In the genomic region with DNA sequence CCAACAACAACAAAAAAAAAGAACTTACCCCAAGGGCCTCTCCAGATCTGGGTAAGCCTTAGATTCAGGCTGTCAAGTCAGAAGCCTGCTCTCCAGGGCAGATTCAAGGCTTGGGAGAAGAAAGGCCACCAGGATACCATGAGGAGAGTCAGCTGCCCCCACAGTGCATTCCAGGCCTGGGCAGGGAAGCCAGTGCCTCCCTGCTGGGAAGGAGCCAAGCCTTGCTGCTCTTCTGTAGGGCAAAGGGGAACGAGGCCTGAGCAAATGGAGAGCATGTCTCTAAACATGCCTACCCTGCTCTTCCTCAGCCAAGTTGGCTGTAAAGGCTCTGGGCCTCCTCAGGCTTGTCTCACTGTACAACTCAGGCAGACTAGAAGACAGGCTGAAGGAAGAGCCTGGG, we compare ENCODE assay signal across 10 mouse cellular contexts. TPM values are rescaled to one million over a fixed set of nuclear protein-coding genes. Genes with fewer than 3 reads are reported as not detected.
DNase-seq lines count a peak whose midpoint lies in the region; ATAC-seq and TF ChIP-seq lines count a peak whose summit lies in the region.
"Had no signal": no experiment of that assay in that cellular context is flagged by ENCODE, and none has a peak within 500 bp of the region (broad histone marks: within the 10 kb centered on the region; RNA-seq: fewer than 3 reads in every experiment).

No protein-coding gene starts in this region.

- no peak overlapping the region for H3K9ac ChIP-seq in midbrain, embryonic 14.5 days (replicated peaks; ENCODE audit: low read length)

- no peak overlapping the region for H3K4me3 ChIP-seq in midbrain, embryonic 14.5 days (replicated peaks; ENCODE audit: low read depth, low read length)
- H3K4me3 ChIP-seq in cerebellum, adult 2 months (replicated peaks; ENCODE audit: insufficient read depth, low read depth, low read length), result no peak overlapping the region
- H3K4me3 ChIP-seq: megakaryocyte, embryonic 14.5 days had no signal

- H3K4me1 ChIP-seq in midbrain, embryonic 14.5 days (ENCODE audit: control insufficient read depth, insufficient read depth, low read length), result no peaks in the 10 kb centered on the region
- peaks cover 11% of the 10 kb centered on the region for H3K4me1 ChIP-seq in cerebellum, adult 2 months (ENCODE audit: control insufficient read depth, insufficient read depth, low read length)

- peaks cover 9% of the 10 kb centered on the region for H3K36me3 ChIP-seq in midbrain, embryonic 14.5 days (ENCODE audit: control insufficient read depth, insufficient read depth, low read length)

- no peaks in the 10 kb centered on the region for H3K9me3 ChIP-seq in midbrain, embryonic 14.5 days (ENCODE audit: control insufficient read depth, low read length)
- H3K9me3 ChIP-seq: megakaryocyte, embryonic 14.5 days had no signal

- 50% methylated on average over 1 of the region's 1 CpGs for WGBS in midbrain, embryonic 14.5 days
- 26% methylated on average over 1 of the region's 1 CpGs for WGBS in cerebellum, adult 2 months

- peak; percentile 81 for DNase-seq in adrenal gland, postnatal 10 days
- no peak for DNase-seq in adrenal gland, adult 8-10 months
- DNase-seq in 3T3-L1 (ENCODE audit: low read depth, low spot score), result peak; percentile 74
- peak; percentile 80 for DNase-seq in gastrocnemius, postnatal 14 days
- DNase-seq in kidney, postnatal 4 days, result peak; percentile 33 to 63
- DNase-seq in embryo, embryonic 10 days (ENCODE audit: low spot score), result no peak
- no peak for DNase-seq in midbrain, embryonic 14.5 days
- no peak for DNase-seq in cerebellum, adult 2 months

- no peak overlapping the region for H3K4me2 ChIP-seq in midbrain, embryonic 14.5 days (ENCODE audit: low read length)

- no peak for ATAC-seq in midbrain, embryonic 14.5 days (ENCODE audit: low FRiP score, low TSS enrichment)

- intact Hi-C loops in gastrocnemius, postnatal 14 days (cut with DNase I; ENCODE audit: low total_unique reads), result no loop called here

- no peak overlapping the region for H3K27ac ChIP-seq in midbrain, embryonic 14.5 days (replicated peaks; ENCODE audit: low read depth, low read length)
- H3K27ac ChIP-seq in cerebellum, adult 2 months (ENCODE audit: insufficient read depth, low read length), result no peak overlapping the region

- TF ChIP-seq POLR2A in cerebellum, adult 2 months (IDR thresholded peaks at IDR 0.05; ENCODE audit: borderline replicate concordance, insufficient read depth, low read length), result no peak

- no peak for TF ChIP-seq CTCF in cerebellum, adult 2 months (IDR thresholded peaks at IDR 0.05; ENCODE audit: borderline replicate concordance, insufficient read depth, low read depth, low read length)

- H3K27me3 ChIP-seq in midbrain, embryonic 14.5 days (ENCODE audit: control insufficient read depth, insufficient read depth, low read length), result no peaks in the 10 kb centered on the region
- H3K27me3 ChIP-seq in cerebellum, adult 2 months (ENCODE audit: control insufficient read depth, insufficient read depth, low read length), result no peaks in the 10 kb centered on the region

RNA-seq across cellular contexts. Expression of a gene that starts 1.9 kb away (rescaled TPM):
- 10 to 100 TPM; 34.9 to 45.2 TPM for total RNA-seq in adrenal gland, postnatal 10 days (2021)
- 10 to 100 TPM in 3 of 4 experiments, 1 to 10 TPM in 1; 6.3 to 17.8 (median 14.7) TPM for total RNA-seq in adrenal gland, adult 8-10 months (2022)
- total RNA-seq in gastrocnemius, postnatal 14 days (2021), result 100 to 1,000 TPM in 1 of 2 experiments, 10 to 100 TPM in 1; 58.1 to 197 TPM
- not detected in 2 replicates for polyA plus RNA-seq in midbrain, embryonic 14.5 days (2014; fragmentation: Nextera tagmentation; extraction: Ambion mirVana)
- polyA plus RNA-seq in cerebellum, adult 2 months (2012; rRNA removed), result 3.9 and 4.4 TPM in 2 replicates
- polyA plus RNA-seq: C2C12 had no signal

RNA-seq across cellular contexts. Expression of a gene that starts 18.5 kb away (rescaled TPM):
- total RNA-seq in adrenal gland, postnatal 10 days (2021), result 100 to 1,000 TPM; 482 to 541 TPM
- total RNA-seq in adrenal gland, adult 8-10 months (2022), result 100 to 1,000 TPM; 212 to 320 (median 270) TPM
- total RNA-seq in gastrocnemius, postnatal 14 days (2021), result 100 to 1,000 TPM; 121 to 126 TPM
- 47.0 and 55.6 TPM in 2 replicates for polyA plus RNA-seq in midbrain, embryonic 14.5 days (2014; fragmentation: Nextera tagmentation; extraction: Ambion mirVana)
- polyA plus RNA-seq in cerebellum, adult 2 months (2012; rRNA removed), result 55.1 and 61.1 TPM in 2 replicates

RNA-seq across cellular contexts. Expression of a gene that starts 40.1 kb away (rescaled TPM):
- total RNA-seq in adrenal gland, postnatal 10 days (2021), result under 1 TPM in 1 of 2 experiments, not detected in 1; 0.30 TPM
- under 1 TPM; 0.20 to 0.89 (median 0.42) TPM for total RNA-seq in adrenal gland, adult 8-10 months (2022)
- total RNA-seq in gastrocnemius, postnatal 14 days (2021), result not detected
- polyA plus RNA-seq in midbrain, embryonic 14.5 days (2014; fragmentation: Nextera tagmentation; extraction: Ambion mirVana), result 2.0 and 3.7 TPM in 2 replicates
- polyA plus RNA-seq in cerebellum, adult 2 months (2012; rRNA removed), result 1.1 and 1.2 TPM in 2 replicates

Comparison
In these comparisons a context has a peak if more than half of its experiments do, and no peak if none do; other contexts are left out.
1. DNase-seq: peak in adrenal gland, postnatal 10 days (single experiment), 3T3-L1 (single experiment), gastrocnemius, postnatal 14 days (single experiment) and kidney, postnatal 4 days (2 of 2); none in adrenal gland, adult 8-10 months (single experiment), embryo, embryonic 10 days (single experiment), midbrain, embryonic 14.5 days (single experiment) and cerebellum, adult 2 months (0 of 2).